Mouse (Mus musculus) frontal cortex, adult (tissue): Measurements from ENCODE around the gene Zfand4.

Experiments
- ATAC-seq: cut with Nextera tagmentation; 2 replicates; pipeline ENCODE4 v1.9.2; 2017; ENCODE audit warnings: mild to moderate bottlenecking, moderate library complexity, mixed read lengths; ENCODE audit not compliant: low TSS enrichment

Gene Zfand4

GRCm38 (mm10) chr6:116371500-116371899 lies 107.5 kb downstream of the Zfand4 start:
- no peak for ATAC-seq

- ATAC-seq, result no peak
These were observed 110.1 kb downstream of the Zfand4 start for GRCm38 (mm10) chr6:116374136-116374535.

GRCm38 (mm10) chr6:116374618-116375017 lies 110.6 kb downstream of the Zfand4 start:
- no peak for ATAC-seq

- ATAC-seq, result no peak
These were observed 114.9 kb downstream of the Zfand4 start for GRCm38 (mm10) chr6:116378892-116379291.
